In genomic region chr12:33961013-33961412, GRCm38 (mm10) we compare ENCODE assay signal across 21 mouse cellular contexts. TPM values are rescaled to one million over a fixed set of nuclear protein-coding genes. Genes with fewer than 3 reads are reported as not detected.
DNase-seq lines count a peak whose midpoint lies in the region; ATAC-seq lines count a peak whose summit lies in the region.
"Had no signal": no experiment of that assay in that cellular context is flagged by ENCODE, and none has a peak within 500 bp of the region (broad histone marks: within the 10 kb centered on the region; RNA-seq: fewer than 3 reads in every experiment).

No protein-coding gene starts in this region.

- no peak overlapping the region for H3K4me2 ChIP-seq in hindbrain, embryonic 11.5 days (replicated peaks; ENCODE audit: low read depth, low read length)
- H3K4me2 ChIP-seq in hindbrain, embryonic 16.5 days (ENCODE audit: low read length) = no peak overlapping the region
- H3K4me2 ChIP-seq in embryonic facial prominence, embryonic 15.5 days (replicated peaks) = peak overlapping the region; percentile 46
- 0 out of 2 replicates have a peak overlapping the region, but pooled peaks have one; percentile 2 for H3K4me2 ChIP-seq in neural tube, embryonic 12.5 days (replicated peaks)
- H3K4me2 ChIP-seq: heart, embryonic 15.5 days; liver, embryonic 11.5 days; lung, embryonic 15.5 days; stomach, embryonic 15.5 days had no signal

- H3K36me3 ChIP-seq in hindbrain, embryonic 11.5 days (ENCODE audit: control insufficient read depth, insufficient read depth, low read length) = no peaks in the 10 kb centered on the region
- H3K36me3 ChIP-seq in hindbrain, embryonic 16.5 days (ENCODE audit: control insufficient read depth, insufficient read depth, low read length) = no peaks in the 10 kb centered on the region
- no peaks in the 10 kb centered on the region for H3K36me3 ChIP-seq in embryonic facial prominence, embryonic 15.5 days
- H3K36me3 ChIP-seq in neural tube, embryonic 12.5 days = no peaks in the 10 kb centered on the region
- H3K36me3 ChIP-seq: heart, embryonic 15.5 days; lung, embryonic 15.5 days; stomach, embryonic 15.5 days had no signal

- peak; percentile 54 for DNase-seq in embryo, embryonic 11 days
- DNase-seq in embryo, embryonic 10.5 days (ENCODE audit: low spot score) = no peak
- DNase-seq in hindbrain, embryonic 11.5 days (ENCODE audit: low spot score) = peak; percentile 52
- no peak for DNase-seq in urinary bladder, postnatal 36 days (ENCODE audit: low spot score in 2 of 2)
- DNase-seq in cerebellum, postnatal 14 days = no peak
- DNase-seq: adrenal gland, postnatal 36 days; gastrocnemius, postnatal 10 days; kidney, adult 9 months had no signal

- H3K27ac ChIP-seq in hindbrain, embryonic 11.5 days (ENCODE audit: low read depth, low read length) = no peak overlapping the region
- no peak overlapping the region for H3K27ac ChIP-seq in hindbrain, embryonic 16.5 days (ENCODE audit: low read depth, low read length)
- peak overlapping the region; percentile 89 for H3K27ac ChIP-seq in embryonic facial prominence, embryonic 15.5 days (replicated peaks)
- no peak overlapping the region for H3K27ac ChIP-seq in neural tube, embryonic 12.5 days
- H3K27ac ChIP-seq: heart, embryonic 15.5 days; left cerebral cortex, adult 2 months; lung, embryonic 15.5 days; stomach, embryonic 15.5 days had no signal

- peaks cover 84% of the 10 kb centered on the region for H3K27me3 ChIP-seq in hindbrain, embryonic 11.5 days (ENCODE audit: control insufficient read depth, insufficient read depth, low read length)
- H3K27me3 ChIP-seq in hindbrain, embryonic 16.5 days (replicated peaks; ENCODE audit: control insufficient read depth, insufficient read depth, low read length) = peaks cover 47% of the 10 kb centered on the region
- peaks cover 34% of the 10 kb centered on the region for H3K27me3 ChIP-seq in embryonic facial prominence, embryonic 15.5 days
- H3K27me3 ChIP-seq in neural tube, embryonic 12.5 days (replicated peaks) = peaks cover 91% of the 10 kb centered on the region

- no peak for ATAC-seq in hindbrain, embryonic 11.5 days (ENCODE audit: low FRiP score)
- ATAC-seq in hindbrain, embryonic 16.5 days = no peak
- no peak for ATAC-seq in embryonic facial prominence, embryonic 15.5 days (ENCODE audit: insufficient number of reproducible peaks, low FRiP score, low TSS enrichment, low read depth)
- no peak for ATAC-seq in neural tube, embryonic 12.5 days (ENCODE audit: low FRiP score, low read depth)
- ATAC-seq: forebrain, postnatal 0 days; Patski had no signal

- no peak overlapping the region for H3K9ac ChIP-seq in hindbrain, embryonic 11.5 days (ENCODE audit: low read depth, low read length)
- no peak overlapping the region for H3K9ac ChIP-seq in hindbrain, embryonic 16.5 days (ENCODE audit: low read depth, low read length)
- H3K9ac ChIP-seq in embryonic facial prominence, embryonic 15.5 days = no peak overlapping the region; the same call in 1 of the 2 replicates
- H3K9ac ChIP-seq in neural tube, embryonic 12.5 days = no peak overlapping the region
- H3K9ac ChIP-seq: forebrain, postnatal 0 days; heart, embryonic 15.5 days; lung, embryonic 15.5 days; stomach, embryonic 15.5 days had no signal

- H3K4me1 ChIP-seq in hindbrain, embryonic 11.5 days (replicated peaks; ENCODE audit: control insufficient read depth, insufficient read depth, low read length) = peaks cover 15% of the 10 kb centered on the region
- peaks cover 12% of the 10 kb centered on the region for H3K4me1 ChIP-seq in hindbrain, embryonic 16.5 days (ENCODE audit: control insufficient read depth, insufficient read depth, low read depth, low read length)
- H3K4me1 ChIP-seq in embryonic facial prominence, embryonic 15.5 days = peaks cover 11% of the 10 kb centered on the region; the same call in 1 of the 2 replicates
- H3K4me1 ChIP-seq in neural tube, embryonic 12.5 days = peaks cover 20% of the 10 kb centered on the region

- 11% methylated on average over 5 of the region's 5 CpGs for WGBS in hindbrain, embryonic 11.5 days
- 15% methylated on average over 5 of the region's 5 CpGs for WGBS in hindbrain, embryonic 16.5 days
- 13% methylated on average over 5 of the region's 5 CpGs for WGBS in embryonic facial prominence, embryonic 15.5 days
- 13% methylated on average over 5 of the region's 5 CpGs for WGBS in neural tube, embryonic 12.5 days

- H3K4me3 ChIP-seq in hindbrain, embryonic 11.5 days (ENCODE audit: low read depth, low read length) = peak overlapping the region; percentile 1; the same call in 1 of the 2 replicates
- H3K4me3 ChIP-seq in hindbrain, embryonic 16.5 days (ENCODE audit: low read length) = no peak overlapping the region
- peak overlapping the region; percentile 35 for H3K4me3 ChIP-seq in embryonic facial prominence, embryonic 15.5 days (replicated peaks)
- no peak overlapping the region for H3K4me3 ChIP-seq in neural tube, embryonic 12.5 days
- H3K4me3 ChIP-seq: erythroblast, embryonic 14.5 days; heart, embryonic 15.5 days; left cerebral cortex, adult 2 months; lung, embryonic 15.5 days; stomach, embryonic 15.5 days had no signal

- H3K9me3 ChIP-seq in hindbrain, embryonic 11.5 days (ENCODE audit: control insufficient read depth, low read length) = no peaks in the 10 kb centered on the region
- no peaks in the 10 kb centered on the region for H3K9me3 ChIP-seq in hindbrain, embryonic 16.5 days (ENCODE audit: control insufficient read depth, low read length)
- H3K9me3 ChIP-seq in embryonic facial prominence, embryonic 15.5 days (replicated peaks) = no peaks in the 10 kb centered on the region
- no peaks in the 10 kb centered on the region for H3K9me3 ChIP-seq in neural tube, embryonic 12.5 days
- H3K9me3 ChIP-seq: heart, embryonic 15.5 days; lung, embryonic 15.5 days; stomach, embryonic 15.5 days had no signal

RNA-seq across cellular contexts. Expression of gene Twist1, which starts 3.5 kb away (rescaled TPM):
- polyA plus RNA-seq in hindbrain, embryonic 11.5 days (2014; fragmentation: Nextera tagmentation; extraction: Ambion mirVana) = 23.6 and 29.4 TPM in 2 replicates
- 0.34 and 1.0 TPM in 2 replicates for polyA plus RNA-seq in hindbrain, embryonic 16.5 days (2015; fragmentation: Nextera tagmentation; extraction: Ambion mirVana)
- polyA plus RNA-seq in embryonic facial prominence, embryonic 15.5 days (2015; fragmentation: Nextera tagmentation; extraction: Ambion mirVana) = 39.9 and 40.8 TPM in 2 replicates
- 13.1 and 15.5 TPM in 2 replicates for polyA plus RNA-seq in neural tube, embryonic 12.5 days (2016; fragmentation: Nextera tagmentation; extraction: Ambion mirVana)
- polyA plus RNA-seq: erythroblast, embryonic 14.5 days had no signal

RNA-seq across cellular contexts. Expression of gene Ferd3l, which starts 32.8 kb away (rescaled TPM):
- 1.5 and 2.9 TPM in 2 replicates for polyA plus RNA-seq in hindbrain, embryonic 11.5 days (2014; fragmentation: Nextera tagmentation; extraction: Ambion mirVana)
- 0.24 and 0.42 TPM in 2 replicates for polyA plus RNA-seq in hindbrain, embryonic 16.5 days (2015; fragmentation: Nextera tagmentation; extraction: Ambion mirVana)
- not detected in 2 replicates for polyA plus RNA-seq in embryonic facial prominence, embryonic 15.5 days (2015; fragmentation: Nextera tagmentation; extraction: Ambion mirVana)
- 1.0 and 2.2 TPM in 2 replicates for polyA plus RNA-seq in neural tube, embryonic 12.5 days (2016; fragmentation: Nextera tagmentation; extraction: Ambion mirVana)
- polyA plus RNA-seq: erythroblast, embryonic 14.5 days; forebrain, postnatal 0 days; heart, embryonic 15.5 days; large intestine, adult 2 months; liver, embryonic 11.5 days; lung, embryonic 15.5 days; Patski; stomach, embryonic 15.5 days; thymus, postnatal 0 days had no signal

Comparison
In these comparisons a context has a peak if more than half of its experiments do, and no peak if none do; other contexts are left out.
1. DNase-seq: peak in embryo, embryonic 11 days (single experiment) and hindbrain, embryonic 11.5 days (single experiment); none in embryo, embryonic 10.5 days (single experiment), urinary bladder, postnatal 36 days (0 of 2) and cerebellum, postnatal 14 days (0 of 2).
2. H3K4me3 ChIP-seq: peak in hindbrain, embryonic 11.5 days (single experiment) and embryonic facial prominence, embryonic 15.5 days (single experiment); none in hindbrain, embryonic 16.5 days (single experiment) and neural tube, embryonic 12.5 days (single experiment).
3. H3K4me2 ChIP-seq: peak in embryonic facial prominence, embryonic 15.5 days (single experiment) and neural tube, embryonic 12.5 days (single experiment); none in hindbrain, embryonic 11.5 days (single experiment) and hindbrain, embryonic 16.5 days (single experiment).